Mouse (Mus musculus) frontal cortex, adult (tissue): Measurements from ENCODE around the gene 4930596D02Rik.

Experiments used
- ATAC-seq: cut with Nextera tagmentation; 2 replicates; pipeline ENCODE4 v1.9.2; 2017; ENCODE audit warnings: mild to moderate bottlenecking, moderate library complexity, mixed read lengths; ENCODE audit not compliant: low TSS enrichment

The 4930596D02Rik gene

GRCm38 (mm10) chr14:35811878-35812277 lies at the start of gene 4930596D02Rik:
4930596D02Rik (minus strand) TSS chr14:35811978.
- ATAC-seq = no peak

DNA sequence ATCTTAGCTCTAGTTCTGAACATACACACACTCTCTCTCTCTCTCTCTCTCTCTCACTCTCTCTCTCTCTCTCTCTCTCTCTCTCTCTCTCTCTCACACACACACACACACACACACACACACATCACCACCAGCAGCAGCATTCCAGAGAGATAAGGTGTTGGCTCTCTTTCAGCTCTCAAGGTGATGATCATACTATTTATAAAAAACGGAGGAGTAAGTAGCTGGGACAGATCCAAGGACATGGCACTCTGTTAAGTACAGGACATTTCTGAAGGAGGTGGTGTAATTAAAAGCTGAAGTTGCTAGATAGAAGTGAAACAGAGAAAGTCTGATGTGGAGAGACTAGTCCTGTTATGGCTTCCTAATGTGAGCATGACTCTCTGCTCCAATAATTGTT lies 41.5 kb upstream of the 4930596D02Rik start:
- no peak for ATAC-seq

- ATAC-seq = no peak
Observed at GRCm38 (mm10) chr14:35845271-35845670, 33.5 kb upstream of the 4930596D02Rik start.

DNA sequence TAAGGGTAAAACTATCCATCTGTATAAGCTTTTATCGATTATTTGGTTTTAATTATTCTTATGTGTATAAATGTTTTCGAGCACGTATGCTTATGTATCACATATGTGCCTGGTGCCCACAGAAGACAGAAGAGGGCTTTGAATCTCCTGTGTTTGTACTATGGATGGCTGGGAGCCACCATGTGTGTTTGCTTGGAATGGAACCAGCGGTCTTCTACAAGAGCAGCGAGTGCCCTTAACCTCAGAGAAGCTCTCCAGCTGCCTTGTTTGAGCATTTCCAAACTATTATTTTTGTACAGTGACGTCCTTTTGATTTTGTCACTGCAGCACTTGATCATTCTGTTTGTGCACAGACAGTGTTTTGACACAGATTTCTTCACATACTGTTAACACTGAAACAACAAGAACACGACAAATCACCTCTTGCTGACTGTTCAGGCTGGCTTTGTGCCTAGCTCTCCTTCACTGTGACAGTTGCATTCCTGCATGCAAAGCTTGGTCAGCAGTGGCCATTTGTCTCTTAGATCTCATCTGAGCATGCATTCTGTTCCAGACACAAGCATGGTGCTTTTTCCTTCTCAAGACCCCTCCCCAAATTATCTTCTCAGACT lies 30.4 kb upstream of the 4930596D02Rik start:
- no peak for ATAC-seq

DNA sequence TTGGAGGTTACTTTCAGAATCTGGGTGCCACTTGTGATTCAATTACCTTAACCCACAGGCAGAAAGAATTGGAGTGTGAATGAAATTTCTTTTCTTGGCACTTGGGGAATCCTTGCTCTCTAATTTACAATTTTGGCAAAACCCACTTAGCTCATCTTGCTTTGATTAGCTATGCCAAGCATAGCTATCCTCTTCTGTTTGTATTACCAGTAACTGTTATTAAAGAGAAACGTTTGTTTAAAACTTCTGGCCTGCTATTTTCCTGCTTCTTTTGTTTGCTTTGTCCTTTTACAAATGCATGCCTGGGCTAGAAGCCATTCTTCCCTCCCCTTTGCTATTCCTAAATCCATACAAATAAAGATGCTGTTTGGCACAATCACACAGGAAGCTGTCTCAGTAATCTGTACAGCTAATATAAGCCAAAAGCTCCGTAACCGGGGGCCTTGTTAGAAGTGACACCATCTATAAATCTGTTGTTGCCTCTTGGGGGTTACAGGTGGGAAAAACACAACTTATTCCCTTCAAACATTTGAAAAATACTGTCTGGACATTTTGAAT lies 19.0 kb downstream of the 4930596D02Rik start:
- no peak for ATAC-seq

DNA sequence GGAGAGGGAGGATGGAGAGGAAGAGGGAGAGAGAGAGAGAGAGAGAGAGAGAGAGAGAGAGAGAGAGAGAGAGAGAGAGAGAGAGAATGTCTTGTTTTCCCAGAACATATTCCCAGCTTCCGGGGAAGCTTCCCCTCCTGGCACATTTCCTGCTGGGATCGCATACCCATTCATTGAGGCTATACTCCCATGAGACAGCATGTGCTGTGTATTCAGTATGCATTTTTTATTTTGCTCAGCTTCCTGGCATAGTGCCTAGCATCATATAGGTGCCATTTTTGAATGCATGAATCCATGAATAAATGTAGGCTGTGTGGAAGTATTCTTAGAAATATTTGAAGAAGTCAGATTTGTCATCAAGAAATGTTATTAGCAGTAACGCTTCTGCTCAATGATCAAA lies 31.7 kb downstream of the 4930596D02Rik start:
- ATAC-seq = 0 out of 2 replicates have a peak, but pooled peaks have one; percentile 50

DNA sequence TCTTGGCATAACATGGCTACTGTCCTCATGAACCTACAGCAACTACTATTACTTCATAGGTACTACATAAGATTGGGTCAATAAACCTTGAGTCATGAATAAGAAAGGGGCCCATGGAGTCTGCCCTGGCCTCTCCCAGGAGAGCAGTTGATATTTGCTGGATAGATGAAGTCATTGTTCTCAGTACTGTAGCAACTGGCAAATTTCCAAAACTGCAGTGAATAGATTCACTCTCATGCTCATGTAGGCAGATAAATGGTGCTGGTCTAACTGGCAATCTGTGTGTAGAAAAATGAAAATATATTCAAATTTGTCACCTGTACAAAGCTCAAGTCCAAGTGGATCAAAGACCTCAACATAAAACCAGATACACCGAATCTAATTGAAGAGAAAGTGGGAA lies 38.5 kb downstream of the 4930596D02Rik start:
- no peak for ATAC-seq
